Mouse (Mus musculus): ENCODE measurements around the gene Fgfr2.

Fgfr2 gene

DNA sequence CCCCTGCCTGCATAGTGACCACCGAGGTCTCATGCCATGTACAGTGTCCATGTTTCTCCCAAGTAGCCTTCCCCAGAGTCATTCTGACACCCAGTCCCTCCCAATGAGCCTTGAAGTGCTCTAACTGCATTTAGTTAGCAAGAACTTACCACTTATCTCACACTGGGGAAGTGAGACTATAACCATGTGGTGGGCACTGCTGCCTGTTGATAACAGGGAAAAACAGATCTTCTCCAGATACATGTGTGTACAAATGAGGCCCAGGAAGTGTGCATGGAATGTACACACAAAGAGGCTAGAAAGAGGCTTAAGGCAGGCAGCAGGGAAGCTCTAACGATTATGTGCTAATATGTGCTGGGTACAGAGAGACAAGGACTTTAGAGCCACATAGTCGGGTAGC, 629.5 kb downstream of the Fgfr2 start:
- no peak for DNase-seq (ENCODE audit: low read depth)

DNA sequence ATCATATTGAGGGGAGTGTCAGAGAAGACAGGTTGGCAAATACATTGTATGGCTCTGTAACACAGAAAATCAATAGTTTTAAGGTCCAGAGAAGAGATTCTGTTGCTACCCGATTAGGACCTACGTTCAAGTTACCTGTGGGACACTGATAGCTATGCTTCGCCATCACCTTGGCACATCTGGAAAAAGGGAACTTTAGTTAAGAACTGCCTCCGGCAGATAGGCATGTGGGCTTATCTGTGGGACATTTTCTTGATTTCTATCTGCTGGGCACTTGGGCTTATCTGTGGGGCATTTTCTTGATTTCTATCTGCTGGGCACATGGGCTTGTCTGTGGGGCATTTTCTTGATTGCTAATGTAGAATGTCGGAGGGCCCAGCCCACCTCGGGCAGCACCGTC, 631.2 kb downstream of the Fgfr2 start:
- no peak for DNase-seq (ENCODE audit: low read depth)

DNA sequence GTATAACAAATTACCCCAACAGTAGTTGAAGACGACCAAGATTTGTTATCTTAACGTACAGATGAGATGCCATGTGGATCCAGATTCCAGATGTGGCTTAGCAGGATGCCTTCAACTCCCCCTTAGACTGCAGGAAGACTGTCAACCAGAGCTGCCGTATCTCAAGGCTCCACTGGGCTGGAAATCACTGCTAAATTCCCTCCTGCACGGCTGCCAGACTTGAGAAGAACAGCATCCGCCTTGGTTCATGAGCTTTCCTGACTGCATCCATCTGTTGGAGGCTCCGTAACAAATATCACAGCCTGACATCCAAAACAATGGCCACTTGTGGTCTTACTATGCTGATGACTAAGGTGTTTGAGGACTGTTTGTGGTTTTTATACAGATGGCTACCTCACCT, 635.8 kb downstream of the Fgfr2 start:
- no peak for DNase-seq (ENCODE audit: low read depth)

DNA sequence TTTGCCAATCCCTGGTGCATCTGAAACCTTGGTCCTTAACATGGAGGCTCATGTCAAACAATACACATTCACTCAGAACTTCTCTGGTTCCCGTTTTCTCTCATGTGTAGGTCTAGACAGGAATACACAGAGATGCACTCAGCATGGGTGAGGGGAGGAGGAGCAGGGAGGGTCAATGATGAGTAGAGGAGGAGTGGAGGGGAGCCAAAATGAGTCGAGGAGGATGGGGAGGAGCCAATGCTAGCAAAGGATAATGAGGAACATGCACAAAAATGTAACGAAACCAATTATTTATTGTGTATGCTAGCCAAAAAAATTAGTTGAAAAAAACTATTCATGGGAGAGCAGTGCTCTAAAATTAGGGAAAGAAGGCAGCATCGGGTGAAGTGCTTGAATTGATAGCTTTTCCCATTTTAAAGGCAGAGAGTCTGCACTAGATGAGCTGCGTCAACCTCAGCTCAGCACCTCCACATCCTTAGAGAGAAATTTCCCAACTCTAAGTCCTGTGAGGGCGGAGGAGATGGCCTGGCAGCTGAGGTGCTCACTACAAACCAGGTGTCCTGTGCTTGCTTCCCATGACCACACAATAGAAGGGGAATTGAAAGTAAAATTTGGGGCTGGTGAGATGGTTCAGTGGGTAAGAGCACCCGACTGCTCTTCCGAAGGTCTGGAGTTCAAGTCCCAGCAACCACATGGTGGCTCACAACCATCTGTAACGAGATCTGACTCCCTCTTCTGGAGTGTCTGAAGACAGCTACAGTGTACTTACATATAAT, 636.6 kb downstream of the Fgfr2 start:
- DNase-seq (ENCODE audit: low read depth) = no peak

DNA sequence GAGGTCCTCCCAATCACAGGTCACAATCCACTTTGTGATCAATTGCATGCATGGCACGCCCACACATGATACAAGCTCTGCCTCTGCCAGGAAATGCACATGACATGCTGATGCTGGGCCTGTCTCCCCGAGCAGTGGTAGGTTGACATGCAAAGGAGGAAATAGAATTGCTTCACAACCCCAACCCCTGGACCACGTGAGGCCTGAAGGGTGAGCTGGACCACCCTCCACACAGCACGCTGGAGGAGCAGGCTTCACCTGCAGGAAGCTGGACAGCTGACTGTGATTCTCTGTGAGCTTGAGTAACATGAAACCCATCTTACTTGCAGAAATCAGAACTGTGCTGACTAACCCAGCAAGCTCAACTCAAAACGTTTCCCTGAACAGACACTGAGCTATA, 638.7 kb downstream of the Fgfr2 start:
- peak; percentile 1 for DNase-seq (ENCODE audit: low read depth)

DNA sequence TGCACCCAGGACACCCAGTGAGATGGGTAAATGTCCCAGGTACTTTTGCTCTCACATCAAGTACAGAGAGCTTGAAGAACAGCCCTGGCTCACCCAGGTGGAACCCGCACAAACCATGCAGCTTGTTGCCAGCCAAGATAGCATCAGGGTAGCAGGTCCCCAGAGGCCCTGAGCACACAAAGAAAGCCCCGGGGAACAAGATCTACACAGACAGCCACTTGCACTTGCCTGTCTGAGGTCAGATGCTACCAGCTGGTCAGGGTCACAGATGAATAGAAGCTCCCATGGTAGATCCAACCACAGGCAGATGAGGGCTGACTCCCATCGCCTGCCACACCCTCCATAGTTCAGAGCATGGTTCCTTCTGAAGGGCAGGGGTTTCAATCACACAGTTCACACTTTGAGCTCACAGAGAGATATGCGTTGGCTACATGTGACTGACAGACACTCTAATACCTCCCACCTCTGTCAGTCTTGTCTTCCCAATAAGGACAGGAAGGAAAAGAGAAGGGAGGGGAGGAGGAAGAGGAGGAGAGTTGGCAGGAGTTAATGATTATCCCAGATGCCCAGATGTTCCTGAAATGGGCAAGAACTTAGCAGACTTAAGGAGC, 642.3 kb downstream of the Fgfr2 start:
- no peak for DNase-seq (ENCODE audit: low read depth)

DNA sequence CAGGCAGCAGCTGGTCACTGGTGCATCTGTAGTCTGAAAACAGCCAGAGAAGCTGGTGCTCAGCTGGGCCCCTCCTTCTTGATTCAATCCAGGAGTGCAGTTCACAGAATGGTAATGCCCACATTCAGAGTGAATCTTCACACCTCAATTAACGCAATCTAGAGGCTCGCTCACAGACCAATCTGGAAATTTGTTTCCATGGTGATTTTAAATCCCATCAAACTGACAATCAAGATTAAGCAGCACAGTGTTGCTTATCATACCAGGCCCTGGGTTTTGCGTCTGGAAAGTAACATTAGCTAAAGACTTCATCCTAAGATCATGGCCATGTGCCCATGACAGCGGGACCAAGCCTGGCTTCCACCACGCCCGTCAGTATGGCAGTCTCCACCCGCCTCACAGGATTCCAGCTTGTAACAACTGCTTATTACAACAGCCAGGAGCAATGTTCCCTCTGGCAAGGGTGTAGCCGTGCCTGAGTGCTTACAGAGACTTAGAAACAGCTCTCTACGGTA, 644.8 kb downstream of the Fgfr2 start:
- DNase-seq (ENCODE audit: low read depth) = no peak

DNA sequence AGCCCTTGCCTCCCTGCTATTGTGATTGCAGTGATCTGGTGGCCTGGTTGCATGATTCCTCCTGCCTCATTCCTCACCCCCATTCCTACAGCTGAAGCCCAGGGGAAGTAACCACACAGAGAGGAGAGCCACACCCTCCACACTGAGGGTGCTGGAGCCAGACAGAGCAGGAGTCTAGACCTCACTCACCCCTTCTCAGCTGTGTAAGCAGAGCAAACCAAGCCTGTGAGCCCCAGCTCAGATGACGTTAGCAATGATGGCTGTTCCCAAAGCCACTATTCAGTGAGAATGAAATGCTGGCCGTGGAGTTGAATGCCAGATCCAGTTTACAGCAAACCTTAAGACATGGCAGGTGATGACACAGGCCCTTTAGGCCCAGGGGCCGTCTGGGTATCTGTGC, 645.4 kb downstream of the Fgfr2 start:
- DNase-seq (ENCODE audit: low read depth) = no peak

DNA sequence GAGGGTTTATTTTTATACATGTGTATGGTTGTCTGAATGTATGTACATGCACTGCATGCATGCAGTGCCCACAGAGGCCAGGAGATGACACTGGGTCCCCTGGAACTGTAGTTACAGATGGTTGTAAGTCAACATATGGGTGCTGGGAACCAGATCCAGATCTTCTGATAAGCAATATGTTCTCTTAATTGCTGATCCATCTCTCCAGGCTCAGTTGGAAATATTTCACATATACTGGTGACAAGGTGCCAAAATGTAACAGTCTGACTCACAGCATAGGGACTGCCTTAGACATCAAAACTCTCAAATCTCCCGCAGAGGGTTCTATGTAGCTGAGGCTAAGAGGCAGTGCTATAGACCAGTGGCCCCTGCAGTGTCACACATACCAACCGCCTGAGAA, 646.7 kb downstream of the Fgfr2 start:
- DNase-seq (ENCODE audit: low read depth) = no peak

DNA sequence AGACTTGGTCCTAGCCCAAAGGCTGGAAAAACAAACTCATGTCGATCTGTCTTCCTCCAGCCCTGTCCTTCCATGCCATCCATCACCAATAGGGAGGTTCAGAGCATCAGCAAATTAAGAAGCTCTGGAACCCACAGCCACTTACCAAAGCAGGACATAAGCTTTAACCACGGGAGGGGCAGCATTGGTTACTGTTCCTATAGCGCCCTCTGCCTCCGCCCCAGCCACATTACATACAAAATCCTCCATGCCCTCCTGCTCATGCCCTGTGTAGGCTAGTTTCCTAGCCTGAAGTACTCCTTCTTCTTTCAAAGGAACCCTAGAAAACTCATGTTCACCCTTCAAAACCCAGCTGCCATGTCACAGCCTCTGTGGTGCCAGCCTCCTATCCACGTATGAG, 648.1 kb downstream of the Fgfr2 start:
- DNase-seq (ENCODE audit: low read depth) = peak; percentile 51

DNA sequence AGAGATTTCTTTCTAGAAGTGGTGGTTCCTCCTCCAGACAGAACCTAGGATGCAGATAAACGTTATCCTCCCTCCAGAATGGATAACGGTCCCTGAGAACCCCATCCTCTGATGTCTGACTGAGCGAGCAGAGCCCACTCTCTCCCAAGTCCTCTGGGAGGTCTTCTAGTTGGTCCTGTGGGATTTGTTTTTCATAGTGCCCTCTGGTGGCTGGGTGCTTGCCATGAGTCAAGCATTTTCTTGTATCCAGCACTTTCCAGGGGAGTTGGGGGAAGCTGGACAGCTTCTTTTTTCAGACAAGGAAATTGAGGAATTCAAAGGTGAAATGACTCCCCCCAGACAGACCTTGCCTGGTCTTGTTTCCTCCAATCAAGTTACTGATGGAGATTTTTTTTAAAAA, 651.8 kb downstream of the Fgfr2 start:
- peak; percentile 22 for DNase-seq (ENCODE audit: low read depth)

DNA sequence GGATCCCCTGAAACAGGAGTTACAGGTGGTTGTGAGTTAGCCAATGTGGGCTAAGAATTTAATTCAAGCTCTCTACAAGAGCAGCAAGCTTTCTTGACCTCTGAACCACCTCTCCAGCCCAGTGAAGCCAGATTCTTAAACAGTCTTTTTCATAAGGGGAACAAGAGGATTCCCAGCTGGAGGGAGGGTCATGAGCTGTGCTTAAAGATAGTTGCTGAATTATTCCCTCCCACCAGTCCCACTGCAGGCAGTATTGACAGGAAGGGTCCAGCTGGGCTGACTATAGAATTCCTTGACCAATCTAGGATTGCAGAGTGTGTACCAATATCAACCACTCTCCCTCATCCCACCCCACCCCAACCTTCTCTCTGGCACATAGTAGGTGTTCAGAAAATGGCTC, 654.8 kb downstream of the Fgfr2 start:
- no peak for DNase-seq (ENCODE audit: low read depth)

DNA sequence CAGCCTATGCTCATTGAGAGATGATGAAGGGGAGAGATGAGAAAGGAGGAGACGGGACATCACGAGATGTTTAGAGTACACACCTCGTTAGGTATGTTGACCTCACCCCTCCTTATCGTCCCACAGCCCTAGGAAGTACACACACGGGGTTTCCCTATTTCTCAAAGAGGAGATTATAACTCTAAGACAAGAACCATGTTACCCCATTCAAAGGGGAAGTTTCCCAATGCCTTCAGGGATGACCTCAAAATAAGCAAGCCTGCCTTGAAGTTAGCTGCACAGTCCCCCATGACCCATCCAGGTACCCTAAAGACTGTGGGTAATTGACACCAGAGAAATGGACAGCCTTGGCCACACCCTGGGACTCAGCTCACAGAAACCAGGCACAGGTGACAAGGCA, 657.3 kb downstream of the Fgfr2 start:
- DNase-seq (ENCODE audit: low read depth) = no peak

DNA sequence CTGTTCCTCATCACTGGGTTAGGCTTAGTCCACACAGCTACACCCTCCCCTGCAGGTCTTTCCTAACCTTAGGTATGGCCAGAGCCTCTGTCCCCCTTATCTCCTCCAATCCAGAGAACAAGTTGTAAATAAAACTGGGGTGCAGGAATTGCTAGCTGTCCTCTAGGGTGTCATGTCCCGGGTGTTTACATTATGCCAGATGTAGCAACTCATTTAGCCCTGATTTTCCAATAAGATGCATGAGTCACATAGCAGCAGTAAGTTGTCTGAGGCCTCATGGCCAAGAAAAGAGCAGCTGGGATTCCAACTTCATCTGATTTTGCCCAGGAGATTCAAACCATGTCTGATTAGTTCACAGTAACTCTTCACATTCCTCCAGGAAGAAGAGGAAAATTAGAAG, 658.3 kb downstream of the Fgfr2 start:
- peak; percentile 8 for DNase-seq (ENCODE audit: low read depth)

DNA sequence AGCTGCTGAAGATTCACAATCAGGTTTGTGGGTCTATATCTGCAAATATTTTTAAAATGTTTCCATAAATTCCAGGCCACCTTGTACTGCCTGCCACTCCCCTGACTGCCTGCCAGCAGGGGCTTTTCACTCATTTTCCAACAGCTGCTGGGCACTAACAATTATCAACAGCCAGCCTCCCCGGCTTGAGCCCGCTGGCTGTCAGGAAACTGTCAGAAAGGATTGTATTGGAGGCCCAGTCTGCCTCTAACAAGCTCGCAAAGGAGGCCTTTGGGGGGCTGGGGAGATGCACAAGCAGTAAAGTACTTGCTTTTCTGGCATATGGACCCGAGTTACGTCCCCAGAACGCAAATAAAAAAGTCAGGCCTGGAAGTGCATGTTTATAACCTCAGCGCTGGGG, 664.7 kb downstream of the Fgfr2 start:
- no peak for DNase-seq (ENCODE audit: low read depth)

DNA sequence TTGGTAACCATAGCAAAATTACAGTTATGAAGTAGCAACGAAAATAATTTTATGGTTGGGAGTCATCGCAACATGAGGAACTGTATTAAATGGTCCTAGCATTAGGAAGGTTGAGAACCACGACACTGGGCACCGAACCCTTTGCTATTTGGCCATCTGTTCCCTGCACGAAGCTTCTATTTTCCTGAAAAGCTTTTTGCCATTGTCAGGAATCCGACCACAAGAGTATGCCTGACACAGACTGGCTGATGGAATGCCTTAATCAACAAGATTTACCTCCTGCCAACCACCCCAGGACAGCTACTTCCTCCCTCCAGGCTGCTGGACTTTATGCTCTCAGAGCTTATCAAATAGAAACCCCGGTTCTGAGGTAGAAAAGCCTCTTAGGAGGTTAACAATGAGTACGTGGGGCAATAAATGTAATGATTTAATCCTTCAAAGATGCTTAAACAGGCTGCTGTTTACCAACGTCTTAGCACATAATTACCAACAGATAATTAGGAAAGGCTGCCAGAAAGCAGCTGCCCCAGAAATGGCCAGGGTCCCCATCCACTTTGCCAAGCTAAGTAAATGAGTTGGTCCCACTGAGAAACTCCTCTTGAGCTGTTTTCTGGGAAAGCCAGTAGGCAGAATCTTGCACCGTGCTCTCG, 668.0 kb downstream of the Fgfr2 start:
- DNase-seq (ENCODE audit: low read depth) = no peak

DNA sequence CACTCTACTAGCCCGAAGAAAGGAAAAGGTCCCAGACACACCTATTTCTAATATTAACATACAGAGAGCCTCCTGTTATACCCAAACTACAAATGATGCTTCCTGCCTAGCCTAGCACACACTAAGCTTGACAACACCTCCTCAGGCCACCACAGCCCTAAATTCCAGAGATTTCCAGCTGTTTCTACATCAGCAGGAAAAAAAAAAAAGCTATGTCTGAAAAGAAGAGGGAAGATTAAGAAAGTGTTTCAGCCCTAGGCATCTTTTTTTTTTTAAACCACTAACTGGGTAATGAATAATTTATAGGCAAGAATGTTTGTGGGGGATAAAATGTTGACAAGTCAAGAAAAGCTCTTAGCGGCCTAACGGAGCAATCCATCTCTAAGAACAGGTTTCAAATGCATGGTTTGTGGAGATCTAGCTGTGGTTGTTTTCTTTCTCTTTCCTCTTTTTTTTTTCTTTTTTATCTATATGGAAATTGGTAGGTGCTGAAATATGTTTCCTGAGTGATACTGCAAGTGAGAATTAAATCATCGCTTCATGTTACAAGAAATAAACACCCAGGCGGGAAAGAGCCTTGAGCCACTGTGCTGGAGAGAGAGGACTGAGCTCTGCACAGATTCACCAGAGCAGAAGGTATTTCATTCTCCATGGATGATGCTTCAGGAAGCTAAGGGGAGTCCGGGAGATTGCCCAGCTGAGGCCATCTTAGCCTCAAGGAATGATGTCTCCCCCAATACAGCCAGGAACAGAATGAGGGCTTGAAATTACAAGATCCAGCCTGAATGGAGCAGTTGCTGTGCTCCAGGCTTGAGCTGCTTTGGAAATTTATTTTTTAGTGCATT, 673.0 kb downstream of the Fgfr2 start:
- no peak for DNase-seq (ENCODE audit: low read depth)

DNA sequence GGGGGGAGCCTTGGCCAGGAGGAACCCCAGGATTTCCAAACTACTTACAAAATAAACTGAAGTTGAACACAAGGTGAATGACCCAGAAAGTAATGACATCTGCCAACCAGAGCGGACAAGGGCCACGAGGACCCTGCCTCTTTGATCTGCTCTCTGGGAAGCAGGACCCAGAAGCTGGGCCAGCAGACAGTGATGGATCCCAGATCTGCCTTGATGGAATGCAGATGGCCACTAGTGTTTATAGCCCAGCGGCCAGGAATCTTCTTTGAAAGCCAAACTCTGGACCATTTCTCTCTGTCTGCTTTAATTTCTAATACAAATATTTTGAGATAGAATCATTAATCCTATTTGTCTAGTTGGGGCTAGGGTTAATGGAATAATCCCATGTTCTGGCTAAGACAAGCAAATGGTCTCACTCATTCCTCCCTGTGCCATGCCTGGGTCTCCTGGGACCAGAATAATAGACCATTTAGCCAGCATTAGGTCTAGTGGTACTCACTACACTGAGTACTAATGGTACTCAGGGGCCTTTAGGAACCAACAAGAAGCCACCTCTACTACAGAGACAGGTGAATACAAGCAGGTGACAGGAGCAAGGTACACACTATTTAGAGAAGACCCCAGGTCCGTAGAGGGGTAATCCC, 674.5 kb downstream of the Fgfr2 start:
- no peak for DNase-seq (ENCODE audit: low read depth)

DNA sequence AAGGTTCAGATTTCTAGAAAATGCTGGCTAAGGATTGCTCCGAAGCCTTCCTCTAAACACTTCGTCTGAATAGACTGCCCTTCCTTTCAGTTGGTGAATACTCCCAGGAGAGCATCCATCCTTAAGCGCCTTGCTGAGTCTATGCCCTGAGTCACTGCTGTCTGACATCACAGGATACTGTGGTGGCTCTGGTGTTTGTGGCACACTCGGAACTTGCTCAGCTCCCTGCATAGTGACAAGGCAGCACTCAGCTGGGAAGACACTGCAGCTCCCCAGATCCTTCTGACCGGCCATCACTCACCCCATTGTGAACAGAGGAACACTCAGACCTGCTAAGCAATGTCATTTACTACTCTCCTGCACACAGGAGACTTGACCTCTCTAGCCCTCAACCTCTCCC, 675.6 kb downstream of the Fgfr2 start:
- no peak for DNase-seq (ENCODE audit: low read depth)

DNA sequence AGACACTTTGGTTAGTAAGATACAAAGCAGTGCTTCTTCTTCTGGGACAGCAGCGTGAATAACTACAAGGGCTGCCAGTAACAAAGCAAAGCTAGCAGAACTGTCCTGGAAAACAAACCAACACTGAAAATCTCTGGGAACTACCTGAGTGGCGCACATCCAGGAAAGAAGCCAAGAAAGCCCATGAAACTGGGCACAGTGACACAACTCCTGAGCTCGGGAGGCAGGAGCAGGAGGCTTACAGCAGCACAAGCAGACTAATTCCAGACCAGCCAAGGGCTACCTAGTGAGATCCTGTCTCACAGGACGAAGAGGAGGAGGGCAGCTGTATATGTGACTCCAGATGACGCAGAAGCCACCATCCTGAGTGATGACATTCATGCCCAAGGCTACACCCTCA, 676.3 kb downstream of the Fgfr2 start:
- DNase-seq (ENCODE audit: low read depth) = no peak

DNA sequence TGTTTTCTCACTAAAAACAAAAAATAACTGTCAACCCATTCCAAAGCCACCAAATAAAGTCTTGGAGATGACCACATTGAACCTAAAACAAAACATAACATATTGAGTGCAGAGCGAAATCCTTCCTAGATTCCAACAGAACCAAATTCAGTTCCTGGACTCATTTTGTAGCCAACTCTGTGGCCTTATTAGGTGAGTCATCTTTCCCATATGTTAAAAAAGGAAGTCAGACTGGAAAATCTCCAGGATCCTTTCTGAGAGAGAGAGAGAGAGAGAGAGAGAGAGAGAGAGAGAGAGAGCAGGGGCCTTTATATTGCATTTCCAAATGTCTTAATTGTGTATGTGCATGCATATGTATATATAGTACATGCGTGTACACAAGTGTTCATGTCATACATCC, 678.9 kb downstream of the Fgfr2 start:
- DNase-seq (ENCODE audit: low read depth) = peak; percentile 62

DNA sequence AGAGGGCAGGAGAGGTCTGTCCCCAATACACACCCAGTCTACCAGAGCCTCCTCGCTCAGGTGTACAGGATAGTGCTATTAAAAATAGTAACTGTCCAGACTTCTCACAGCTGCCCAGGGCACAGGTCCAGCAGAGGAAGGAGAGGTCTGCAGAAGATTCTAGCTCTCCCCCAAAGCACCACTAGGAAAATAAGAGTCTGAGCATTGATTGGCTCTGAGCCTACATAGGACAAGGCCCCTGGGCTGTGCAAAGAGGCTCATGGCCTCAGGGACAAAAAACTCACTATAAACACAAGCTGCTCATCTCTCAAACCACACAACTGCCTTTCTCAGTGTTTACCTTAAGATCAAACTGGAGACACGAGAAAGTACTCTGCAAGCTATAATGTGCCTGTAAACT, 679.4 kb downstream of the Fgfr2 start:
- no peak for DNase-seq (ENCODE audit: low read depth)

Data from NIH3T3 (cell line).